Mouse (Mus musculus) CD8-positive naive resting alpha-beta T cell, adult 57 days (primary cell): Measurements from ENCODE around the gene Vma21. TPM values are rescaled to one million over a fixed set of nuclear protein-coding genes. Genes with fewer than 3 reads are reported as not detected.

ENCODE experiments used
- total RNA-seq: library from RNA; stranded (reverse); gene quantifications from one replicate; pipeline ENCODE4 v1.2.4, GENCODE M21; 2023

The Vma21 gene
- 14.4 TPM for total RNA-seq

GRCm38 (mm10) chrX:71815631-71816345 lies at the start of gene Vma21:
Gene Vma21, plus strand, starts transcription at chrX:71815924.

Other genes starting within 250 kb of the Vma21 start
- not detected for gene Gpr50, start 152.3 kb upstream of the Vma21 start, total RNA-seq
- gene Gm1141, start 105.1 kb downstream of the Vma21 start, total RNA-seq, result not detected
- not detected for gene Prrg3, start 146.7 kb downstream of the Vma21 start, total RNA-seq
- gene Fate1, start 157.1 kb downstream of the Vma21 start, total RNA-seq, result not detected
- gene Cnga2, start 175.9 kb downstream of the Vma21 start, total RNA-seq, result not detected